Mouse (Mus musculus) CH12F3 (cell line): ENCODE measurements around the gene Ago3.

Experiments used
- in situ Hi-C: fragments of 300-500 bp; cut with MboI; formaldehyde crosslinking; loops from 2 replicates; pipeline ENCODE4 v1.14.3; 2020; ENCODE audit warnings: low sequenced_read_pairs

The Ago3 gene

GRCm38 (mm10) chr4:126286492-126286891, 142.9 kb downstream of the Ago3 start, which contains the start of gene Col8a2:
TSS of gene Col8a2 (plus strand) at chr4:126286793.
- in situ Hi-C loops = no loop called here

GRCm38 (mm10) chr4:126283582-126283981, 145.8 kb downstream of the Ago3 start:
- in situ Hi-C loops = no loop called here

- in situ Hi-C loops = no loop called here
Observed at GRCm38 (mm10) chr4:126281706-126282105, 147.7 kb downstream of the Ago3 start.
